In the genomic region with DNA sequence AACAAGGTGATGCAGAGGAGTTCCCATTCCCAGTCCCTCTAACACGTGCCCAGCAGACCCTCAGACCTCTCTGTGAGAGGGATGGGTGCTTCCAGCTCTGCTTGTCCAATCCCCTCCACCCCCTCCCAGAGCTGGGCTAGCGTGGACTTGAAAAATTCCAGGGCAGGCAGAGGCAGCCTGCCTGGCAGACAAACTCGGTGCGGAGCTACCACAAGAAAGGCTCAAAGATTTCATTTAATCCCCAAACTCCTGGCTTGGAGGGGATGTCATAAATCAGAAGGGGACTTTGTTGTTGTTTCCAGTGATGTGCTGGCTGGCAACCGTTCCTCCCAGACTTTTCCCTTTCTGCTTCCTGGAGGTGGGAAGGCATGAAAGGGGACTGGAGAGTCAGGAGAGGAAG, we compare ENCODE assay signal across 15 mouse cellular contexts. TPM values are rescaled to one million over a fixed set of nuclear protein-coding genes. Genes with fewer than 3 reads are reported as not detected.
DNase-seq lines count a peak whose midpoint lies in the region; ATAC-seq and TF ChIP-seq lines count a peak whose summit lies in the region.
"Had no signal": no experiment of that assay in that cellular context is flagged by ENCODE, and none has a peak within 500 bp of the region (broad histone marks: within the 10 kb centered on the region; RNA-seq: fewer than 3 reads in every experiment).

No protein-coding gene starts in this region.

- no peaks in the 10 kb centered on the region for H3K9me3 ChIP-seq in heart, postnatal 0 days (replicated peaks; ENCODE audit: control insufficient read depth, low read length)
- no peaks in the 10 kb centered on the region for H3K9me3 ChIP-seq in embryonic facial prominence, embryonic 12.5 days
- no peaks in the 10 kb centered on the region for H3K9me3 ChIP-seq in limb, embryonic 12.5 days
- no peaks in the 10 kb centered on the region for H3K9me3 ChIP-seq in hindbrain, embryonic 13.5 days
- H3K9me3 ChIP-seq: forebrain, embryonic 15.5 days; midbrain, embryonic 10.5 days had no signal

- H3K9ac ChIP-seq in heart, postnatal 0 days (replicated peaks; ENCODE audit: low read depth, low read length) = no peak overlapping the region
- no peak overlapping the region for H3K9ac ChIP-seq in embryonic facial prominence, embryonic 12.5 days
- no peak overlapping the region for H3K9ac ChIP-seq in limb, embryonic 12.5 days (replicated peaks)
- no peak overlapping the region; the same call in 1 of the 2 replicates for H3K9ac ChIP-seq in hindbrain, embryonic 13.5 days
- H3K9ac ChIP-seq: forebrain, embryonic 15.5 days had no signal

- DNase-seq in heart, postnatal 0 days (ENCODE audit: low spot score) = no peak
- DNase-seq in heart, adult 11 months = no peak
- DNase-seq in kidney, adult 18-20 months = peak; percentile 23
- no peak for DNase-seq in left cerebral cortex, adult 18-20 months (ENCODE audit: low spot score in 2 of 2)
- DNase-seq in retina, postnatal 1 day = no peak
- DNase-seq: cerebellum, postnatal 25 days; left cerebral cortex, postnatal 4 days; right cerebral cortex, postnatal 25 days; thymus, adult 18-20 months had no signal

- no peak for TF ChIP-seq CTCF in heart, postnatal 0 days (IDR thresholded peaks at IDR 0.05; ENCODE audit: low read depth)

- no peak for TF ChIP-seq EP300 in heart, postnatal 0 days (IDR thresholded peaks at IDR 0.05; ENCODE audit: low read depth)

- WGBS in heart, postnatal 0 days = 31% methylated on average over 5 of the region's 5 CpGs
- WGBS in embryonic facial prominence, embryonic 12.5 days = 38% methylated on average over 5 of the region's 5 CpGs
- WGBS in limb, embryonic 12.5 days = 6% methylated on average over 5 of the region's 5 CpGs
- whole genome bisulfite sequencing in hindbrain, embryonic 13.5 days = 50% methylated on average over 5 of the region's 5 CpGs

- H3K4me1 ChIP-seq in heart, postnatal 0 days (ENCODE audit: control insufficient read depth, insufficient read depth) = peaks cover 8% of the 10 kb centered on the region
- H3K4me1 ChIP-seq in embryonic facial prominence, embryonic 12.5 days = peaks cover 14% of the 10 kb centered on the region
- H3K4me1 ChIP-seq in limb, embryonic 12.5 days (replicated peaks) = peaks cover 40% of the 10 kb centered on the region
- H3K4me1 ChIP-seq in hindbrain, embryonic 13.5 days (replicated peaks) = peaks cover 11% of the 10 kb centered on the region

- no peaks in the 10 kb centered on the region for H3K27me3 ChIP-seq in heart, postnatal 0 days (ENCODE audit: control insufficient read depth, insufficient read depth, low read length)
- 0 out of 2 replicates have a peak, but pooled peaks cover 2% of the 10 kb centered on the region for H3K27me3 ChIP-seq in embryonic facial prominence, embryonic 12.5 days
- peaks cover 7% of the 10 kb centered on the region for H3K27me3 ChIP-seq in limb, embryonic 12.5 days
- H3K27me3 ChIP-seq in hindbrain, embryonic 13.5 days = 0 out of 2 replicates have a peak, but pooled peaks cover 3% of the 10 kb centered on the region
- H3K27me3 ChIP-seq: forebrain, embryonic 15.5 days had no signal

- H3K36me3 ChIP-seq in heart, postnatal 0 days (replicated peaks; ENCODE audit: control insufficient read depth, insufficient read depth, low read length) = no peaks in the 10 kb centered on the region
- H3K36me3 ChIP-seq in embryonic facial prominence, embryonic 12.5 days = no peaks in the 10 kb centered on the region
- no peaks in the 10 kb centered on the region for H3K36me3 ChIP-seq in limb, embryonic 12.5 days
- H3K36me3 ChIP-seq in hindbrain, embryonic 13.5 days = no peaks in the 10 kb centered on the region
- H3K36me3 ChIP-seq: forebrain, embryonic 15.5 days; midbrain, embryonic 10.5 days had no signal

- no peak overlapping the region for H3K4me2 ChIP-seq in heart, postnatal 0 days (ENCODE audit: low read depth, low read length)
- no peak overlapping the region for H3K4me2 ChIP-seq in embryonic facial prominence, embryonic 12.5 days (replicated peaks)
- no peak overlapping the region for H3K4me2 ChIP-seq in limb, embryonic 12.5 days
- H3K4me2 ChIP-seq in hindbrain, embryonic 13.5 days = no peak overlapping the region
- H3K4me2 ChIP-seq: forebrain, embryonic 15.5 days had no signal

- no peak for ATAC-seq in heart, postnatal 0 days (ENCODE audit: insufficient read depth, low read depth)
- ATAC-seq in embryonic facial prominence, embryonic 12.5 days (ENCODE audit: insufficient number of reproducible peaks, insufficient read depth, low FRiP score, low TSS enrichment) = no peak
- ATAC-seq in limb, embryonic 12.5 days (ENCODE audit: insufficient number of reproducible peaks, insufficient read depth, low FRiP score, low TSS enrichment, low read depth) = no peak
- ATAC-seq in hindbrain, embryonic 13.5 days (ENCODE audit: low FRiP score) = no peak
- ATAC-seq: forebrain, embryonic 15.5 days had no signal

- 0 out of 2 replicates have a peak overlapping the region, but pooled peaks have one; percentile 16 for H3K27ac ChIP-seq in heart, postnatal 0 days (ENCODE audit: low read depth)
- H3K27ac ChIP-seq in embryonic facial prominence, embryonic 12.5 days = peak overlapping the region; percentile 60; the same call in 1 of the 2 replicates
- peak overlapping the region; percentile 79 for H3K27ac ChIP-seq in limb, embryonic 12.5 days
- H3K27ac ChIP-seq in hindbrain, embryonic 13.5 days = no peak overlapping the region
- H3K27ac ChIP-seq: forebrain, embryonic 15.5 days; midbrain, embryonic 10.5 days had no signal

- no peak overlapping the region for H3K4me3 ChIP-seq in heart, postnatal 0 days (ENCODE audit: low read depth, low read length)
- H3K4me3 ChIP-seq in embryonic facial prominence, embryonic 12.5 days = no peak overlapping the region
- no peak overlapping the region for H3K4me3 ChIP-seq in limb, embryonic 12.5 days (replicated peaks)
- no peak overlapping the region for H3K4me3 ChIP-seq in hindbrain, embryonic 13.5 days
- H3K4me3 ChIP-seq: forebrain, embryonic 15.5 days; midbrain, embryonic 10.5 days had no signal

RNA-seq across cellular contexts. Expression of gene Prelp, which starts 44.1 kb away (rescaled TPM):
- total RNA-seq in heart, postnatal 0 days (2014; rRNA removed; ENCODE audit: low replicate concordance) = 5.4 and 6.1 TPM in 2 replicates
- 6.2 and 6.5 TPM in 2 replicates for polyA plus RNA-seq in heart, postnatal 0 days (2015; fragmentation: Nextera tagmentation; extraction: Ambion mirVana)
- polyA plus RNA-seq in embryonic facial prominence, embryonic 12.5 days (2016; fragmentation: Nextera tagmentation; extraction: Ambion mirVana) = 1.9 and 2.2 TPM in 2 replicates
- polyA plus RNA-seq in limb, embryonic 12.5 days (2016; fragmentation: Nextera tagmentation; extraction: Ambion mirVana) = 2.0 and 3.2 TPM in 2 replicates
- total RNA-seq in left cerebral cortex, adult 18-20 months (2021) = 10 to 100 TPM; 12.1 to 13.1 TPM
- 10.2 and 14.8 TPM in 2 replicates for polyA plus RNA-seq in hindbrain, embryonic 13.5 days (2015; fragmentation: Nextera tagmentation; extraction: Ambion mirVana)
- total RNA-seq: CH12.LX had no signal

RNA-seq across cellular contexts. Expression of gene Optc, which starts 57.5 kb away (rescaled TPM):
- total RNA-seq in heart, postnatal 0 days (2014; rRNA removed; ENCODE audit: low replicate concordance) = 3.2 TPM in 1 of 2 replicates, not detected in the other
- polyA plus RNA-seq in heart, postnatal 0 days (2015; fragmentation: Nextera tagmentation; extraction: Ambion mirVana) = 0.07 and 0.11 TPM in 2 replicates
- polyA plus RNA-seq in embryonic facial prominence, embryonic 12.5 days (2016; fragmentation: Nextera tagmentation; extraction: Ambion mirVana) = 1.1 and 1.3 TPM in 2 replicates
- 0.27 and 0.41 TPM in 2 replicates for polyA plus RNA-seq in limb, embryonic 12.5 days (2016; fragmentation: Nextera tagmentation; extraction: Ambion mirVana)
- 1 to 10 TPM in 1 of 2 experiments, under 1 TPM in 1; 0.75 to 1.6 TPM for total RNA-seq in left cerebral cortex, adult 18-20 months (2021)
- 2.7 and 3.6 TPM in 2 replicates for polyA plus RNA-seq in hindbrain, embryonic 13.5 days (2015; fragmentation: Nextera tagmentation; extraction: Ambion mirVana)
- total RNA-seq: CH12.LX had no signal
